Mouse (Mus musculus) liver, embryonic 14.5 days (tissue): ENCODE data around the gene Tomm6.

ENCODE experiments used
- CTCF ChIP-seq: IDR thresholded peaks from 2 replicates; pipeline ENCODE4 v1.5.1; 2016; ENCODE audit warnings: antibody characterized with exemption, low read depth, control low read depth
- EP300 ChIP-seq: IDR thresholded peaks from 2 replicates; pipeline ENCODE4 v1.6.1; 2016; ENCODE audit warnings: antibody characterized with exemption, low read depth

DNA sequence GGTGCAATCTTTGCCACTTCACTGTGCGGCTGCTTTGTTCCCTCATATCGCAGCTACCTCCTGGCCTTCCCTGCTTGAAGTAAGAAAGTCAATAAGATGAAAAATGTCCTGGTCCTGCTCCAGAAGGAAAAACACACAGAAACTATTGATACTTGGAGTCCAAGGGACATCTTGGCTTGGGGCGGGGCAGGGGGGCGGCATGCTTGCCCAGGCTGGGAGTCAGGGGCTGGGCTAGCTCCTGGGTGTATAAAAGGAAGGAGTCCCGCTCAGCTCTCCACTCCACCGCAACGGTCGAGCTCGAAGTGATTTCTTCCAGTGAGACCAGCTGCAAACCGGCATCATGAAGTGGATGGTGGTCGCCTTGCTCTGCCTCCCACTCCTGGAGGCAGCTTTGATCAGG is 38.4 kb upstream of the Tomm6 start, which contains the start of gene Pgc:
- TF ChIP-seq CTCF, result no peak
- no peak for TF ChIP-seq EP300
